In genomic region chr16:76335913-76336312, GRCm38 (mm10) we compare ENCODE assay signal across 19 mouse cellular contexts. TPM values are rescaled to one million over a fixed set of nuclear protein-coding genes. Genes with fewer than 3 reads are reported as not detected.
DNase-seq lines count a peak whose midpoint lies in the region; ATAC-seq lines count a peak whose summit lies in the region.
"Had no signal": no experiment of that assay in that cellular context is flagged by ENCODE, and none has a peak within 500 bp of the region (broad histone marks: within the 10 kb centered on the region; RNA-seq: fewer than 3 reads in every experiment).

No protein-coding gene starts in this region.

- no peak overlapping the region for H3K4me3 ChIP-seq in liver, embryonic 13.5 days (replicated peaks)
- H3K4me3 ChIP-seq: hindbrain, embryonic 10.5 days; hindbrain, embryonic 13.5 days; intestine, embryonic 15.5 days had no signal

- no peak for ATAC-seq in liver, embryonic 13.5 days (ENCODE audit: low read depth)
- 0 out of 2 replicates have a peak, but pooled peaks have one; percentile 50 for ATAC-seq in erythroid progenitor cell, adult 5-6 weeks (replicated peaks; ENCODE audit: low FRiP score, poor library complexity, severe bottlenecking)
- ATAC-seq in megakaryocyte progenitor cell, adult 5-6 weeks (replicated peaks; ENCODE audit: poor library complexity) = peak; percentile 21; the same call in 1 of the 2 replicates
- ATAC-seq: forebrain, embryonic 14.5 days; forebrain, postnatal 0 days; hindbrain, embryonic 16.5 days; intestine, embryonic 15.5 days had no signal

- H3K4me2 ChIP-seq in liver, embryonic 13.5 days = no peak overlapping the region
- H3K4me2 ChIP-seq: heart, embryonic 11.5 days; hindbrain, embryonic 13.5 days; intestine, embryonic 15.5 days had no signal

- no peaks in the 10 kb centered on the region for H3K27me3 ChIP-seq in liver, embryonic 13.5 days
- H3K27me3 ChIP-seq: hindbrain, embryonic 13.5 days; intestine, embryonic 15.5 days had no signal

- peaks cover 33% of the 10 kb centered on the region for H3K36me3 ChIP-seq in liver, embryonic 13.5 days
- H3K36me3 ChIP-seq: hindbrain, embryonic 13.5 days had no signal

- H3K9me3 ChIP-seq in liver, embryonic 13.5 days (replicated peaks) = no peaks in the 10 kb centered on the region
- H3K9me3 ChIP-seq: hindbrain, embryonic 13.5 days; intestine, embryonic 15.5 days had no signal

- no peak overlapping the region for H3K9ac ChIP-seq in liver, embryonic 13.5 days
- H3K9ac ChIP-seq: forebrain, postnatal 0 days; hindbrain, embryonic 13.5 days; intestine, embryonic 15.5 days had no signal

- H3K4me1 ChIP-seq in liver, embryonic 13.5 days (replicated peaks) = peaks cover 87% of the 10 kb centered on the region
- H3K4me1 ChIP-seq: hindbrain, embryonic 13.5 days; intestine, embryonic 15.5 days had no signal

- WGBS in liver, embryonic 13.5 days (ENCODE audit: insufficient replicate concordance) = 46% methylated on average over 6 of the region's 6 CpGs

- H3K27ac ChIP-seq in liver, embryonic 13.5 days = peak overlapping the region; percentile 9; the same call in 1 of the 2 replicates
- H3K27ac ChIP-seq: hindbrain, embryonic 10.5 days; hindbrain, embryonic 13.5 days; intestine, embryonic 15.5 days had no signal

- DNase-seq in liver, embryonic 13.5 days = no peak
- DNase-seq in liver (no peak), adipocyte (ENCODE audit: low spot score) (no peak)
- DNase-seq in gastrocnemius, adult 18-20 months (ENCODE audit: low spot score) = no peak
- DNase-seq: adrenal gland, adult 8-10 months; adrenal gland, postnatal 25 days; cerebellum, adult 11-12 months; cerebellum, adult 9-10 months; cerebellum, postnatal 14 days; forebrain, postnatal 0 days; gastrocnemius, postnatal 25 days had no signal

RNA-seq across cellular contexts. Expression of gene Nrip1, which starts 37.7 kb away (rescaled TPM):
- 20.2 and 20.4 TPM in 2 replicates for polyA plus RNA-seq in liver, embryonic 13.5 days (2015; fragmentation: Nextera tagmentation; extraction: Ambion mirVana)
- 72.1 and 83.4 TPM in 2 replicates for total RNA-seq in erythroid progenitor cell, adult 5-6 weeks (2015; ENCODE audit: low replicate concordance)
- 62.9 and 99.2 TPM in 2 replicates for total RNA-seq in erythroid progenitor cell, adult 5-6 weeks (2017; ENCODE audit: low replicate concordance)
- total RNA-seq in megakaryocyte progenitor cell, adult 5-6 weeks (2015) = 18.5 and 24.2 TPM in 2 replicates
- total RNA-seq in megakaryocyte progenitor cell, adult 5-6 weeks (2017) = 11.0 and 14.3 TPM in 2 replicates
- total RNA-seq in gastrocnemius, adult 18-20 months (2021) = 10 to 100 TPM; 32.8 to 45.6 TPM
